Mouse (Mus musculus): ENCODE data around the gene Slc22a14.

DNA sequence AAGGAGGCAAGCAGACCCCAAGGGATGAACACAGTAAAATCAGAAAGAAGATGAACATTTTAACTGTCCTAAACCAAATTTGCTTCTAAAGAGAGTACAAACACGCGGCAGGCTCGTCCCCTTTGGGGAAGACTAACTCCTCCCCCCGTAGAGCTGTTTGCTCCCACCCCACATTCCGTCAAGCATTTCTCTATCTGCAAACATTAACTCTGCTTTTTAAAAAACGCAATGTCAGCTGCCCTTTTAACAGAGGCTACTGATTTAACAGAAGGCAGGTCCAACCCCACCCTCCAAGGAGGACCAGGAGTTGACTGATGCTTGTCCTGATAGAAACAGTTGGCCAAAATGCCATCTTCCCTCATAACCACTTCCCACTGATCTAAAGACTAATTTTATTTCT is 11.4 kb downstream of the Slc22a14 start:
- TF ChIP-seq CTCF (IDR thresholded peaks at IDR 0.05 in 2 of 3, conservative IDR thresholded peaks at IDR 0.05 in 1 of 3; ENCODE audit: control insufficient read depth in 1 of 3, insufficient read depth in 1 of 3, low read depth in 2 of 3, low read length in 3 of 3, poor library complexity in 1 of 3, severe bottlenecking in 1 of 3), result no peak
- TF ChIP-seq MAZ (IDR thresholded peaks at IDR 0.05; ENCODE audit: low read depth, low read length), result no peak
- TF ChIP-seq EP300 (IDR thresholded peaks at IDR 0.05; ENCODE audit: low read depth in 1 of 2, low read length in 2 of 2), result no peak
- TF ChIP-seq ZC3H11A (IDR thresholded peaks at IDR 0.05; ENCODE audit: low read depth, low read length), result no peak
- TF ChIP-seq POLR2AphosphoS2 (IDR thresholded peaks at IDR 0.05; ENCODE audit: low read length), result no peak
- no peak for TF ChIP-seq E2F4 (IDR thresholded peaks at IDR 0.05; ENCODE audit: borderline replicate concordance, low read depth, low read length)
- no peak for TF ChIP-seq CHD2 (IDR thresholded peaks at IDR 0.05; ENCODE audit: low read length)
- TF ChIP-seq NELFE (IDR thresholded peaks at IDR 0.05; ENCODE audit: low read depth, low read length), result no peak
- no peak for TF ChIP-seq BHLHE40 (IDR thresholded peaks at IDR 0.05; ENCODE audit: borderline replicate concordance, low read depth, low read length)
- no peak for TF ChIP-seq POLR2A (IDR thresholded peaks at IDR 0.05; ENCODE audit: control insufficient read depth in 1 of 2, insufficient read depth in 1 of 2, low read depth in 1 of 2, low read length in 2 of 2, poor library complexity in 1 of 2)
- TF ChIP-seq ZNF384 (IDR thresholded peaks at IDR 0.05; ENCODE audit: low read depth, low read length), result no peak
- TF ChIP-seq GATA1 (IDR thresholded peaks at IDR 0.05; ENCODE audit: low read depth, low read length), result no peak
